Mouse (Mus musculus) brain, embryonic 14.5 days (tissue): Measurements from ENCODE around the gene Gcnt1.

Source experiments
- CTCF ChIP-seq: fragments of 200-500 bp; IDR thresholded peaks from 2 replicates; pipeline ENCODE4 v1.5.1; 2012; ENCODE audit warnings: inconsistent platforms, mild to moderate bottlenecking, moderate library complexity, borderline replicate concordance; ENCODE audit not compliant: insufficient read depth, insufficient read length; ENCODE audit errors: extremely low read depth
- POLR2A ChIP-seq: fragments of 200-500 bp; IDR thresholded peaks from 2 replicates; pipeline ENCODE4 v1.6.1; 2012; ENCODE audit warnings: mild to moderate bottlenecking, inconsistent platforms, borderline replicate concordance; ENCODE audit not compliant: poor library complexity, insufficient read depth, insufficient read length, severe bottlenecking; ENCODE audit errors: extremely low read depth

DNA sequence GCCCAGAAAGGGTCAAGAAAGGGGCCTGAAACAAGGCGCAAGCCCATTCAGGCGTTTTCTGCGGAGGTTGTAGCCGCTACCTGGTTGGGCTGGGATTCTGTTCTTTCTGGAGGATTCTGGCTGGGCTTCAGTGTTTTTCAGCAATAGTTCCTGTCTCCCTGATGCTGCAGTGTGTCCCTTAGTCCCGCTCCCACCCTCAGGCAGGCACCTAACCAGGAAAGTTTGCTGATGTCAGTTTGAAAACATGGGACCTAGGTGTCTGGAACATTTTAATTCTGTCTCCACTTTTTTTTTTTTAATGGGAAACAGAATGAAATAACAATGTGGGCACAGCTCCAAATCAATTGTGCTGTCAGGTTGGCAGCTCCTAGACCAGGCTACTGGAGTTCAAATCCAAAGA, 78.5 kb downstream of the Gcnt1 start:
- TF ChIP-seq POLR2A, result no peak
- TF ChIP-seq CTCF, result no peak
